Mouse (Mus musculus) ES-E14 (cell line): ENCODE measurements around the gene Ints5. TPM values are rescaled to one million over a fixed set of nuclear protein-coding genes. Genes with fewer than 3 reads are reported as not detected.
"Not testable (repeated sequence)": the region's sequence is repeated elsewhere in the genome, so short reads cannot be mapped to it uniquely, and the experiment has no call there.

Source experiments
- DNase-seq: peaks from one replicate; pipeline ENCODE4 v3.0.0-alpha.2; 2013; ENCODE audit warnings: low read depth, low spot score
- H3K27ac ChIP-seq: 2 replicates; pipeline ENCODE4 v1.5.1; 2012; ENCODE audit warnings: low read depth, mild to moderate bottlenecking, low read length, moderate library complexity, mixed read lengths; ENCODE audit not compliant: poor library complexity, insufficient read depth, severe bottlenecking
- H3K36me3 ChIP-seq: 2 replicates; pipeline ENCODE4 v1.6.1; 2012; ENCODE audit warnings: mild to moderate bottlenecking, low read length, moderate library complexity, mixed read lengths; ENCODE audit not compliant: control insufficient read depth, poor library complexity, insufficient read depth, severe bottlenecking
- H3K4me1 ChIP-seq, 2 experiments: fragments of 150-350 bp in 1 of 2; sonication (generic) in 1 of 2; 2 replicates each; pipeline ENCODE4 v1.6.1; 2012; ENCODE audit warnings: low read length in 2 of 2, mild to moderate bottlenecking in 1 of 2, mixed read lengths in 1 of 2; ENCODE audit not compliant: control insufficient read depth in 2 of 2, insufficient read depth in 2 of 2, poor library complexity in 1 of 2
- H3K4me3 ChIP-seq, 2 experiments: fragments of 150-350 bp in 1 of 2; sonication (generic) in 1 of 2; 2 replicates each; pipeline ENCODE4 v1.5.1; 2012; ENCODE audit warnings: low read length in 2 of 2, low read depth in 1 of 2, mild to moderate bottlenecking in 1 of 2, mixed read lengths in 1 of 2; ENCODE audit not compliant: insufficient read depth in 1 of 2, poor library complexity in 1 of 2, severe bottlenecking in 1 of 2
- H3K9ac ChIP-seq: 2 replicates; pipeline ENCODE4 v1.6.1; 2012; ENCODE audit warnings: low read depth, mild to moderate bottlenecking, low read length, mixed read lengths; ENCODE audit not compliant: poor library complexity, insufficient read depth, severe bottlenecking
- H3K9me3 ChIP-seq: fragments of 150-350 bp; sonication (generic); 2 replicates; pipeline ENCODE4 v1.6.1; 2012; ENCODE audit warnings: low read depth, mild to moderate bottlenecking, low read length; ENCODE audit not compliant: control insufficient read depth, insufficient read depth
- CHD2 ChIP-seq: IDR thresholded peaks from 2 replicates; pipeline ENCODE4 v1.6.1; 2014; ENCODE audit warnings: mild to moderate bottlenecking, low read depth, low read length, inconsistent platforms
- HCFC1 ChIP-seq: IDR thresholded peaks from 2 replicates; pipeline ENCODE4 v1.6.1; 2012; ENCODE audit warnings: low read length, inconsistent platforms, borderline replicate concordance; ENCODE audit not compliant: insufficient read depth
- MAFK ChIP-seq: IDR thresholded peaks from 2 replicates; pipeline ENCODE4 v1.6.1; 2014; ENCODE audit warnings: mild to moderate bottlenecking, low read depth, low read length, inconsistent platforms; ENCODE audit not compliant: insufficient read depth
- ZC3H11A ChIP-seq: IDR thresholded peaks from 2 replicates; pipeline ENCODE4 v1.6.1; 2012; ENCODE audit warnings: low read depth, mild to moderate bottlenecking, inconsistent platforms, low read length, borderline replicate concordance
- ZNF384 ChIP-seq: IDR thresholded peaks from 2 replicates; pipeline ENCODE4 v1.6.1; 2012; ENCODE audit warnings: low read depth, low read length, inconsistent platforms
- in situ Hi-C, 2 experiments: fragments of 600-800 bp; cut with MboI; formaldehyde crosslinking; loops; one replicate each; pipeline ENCODE4 v1.15.1; 2025; ENCODE audit warnings: low sequenced_read_pairs in 2 of 2, inconsistent platforms in 1 of 2; ENCODE audit not compliant: unreplicated experiment in 2 of 2
- total RNA-seq: library from RNA; depleted of rRNA; stranded (reverse); fragments of 300-350 nt; gene quantifications from 2 replicates; pipeline ENCODE4 v1.2.3, GENCODE M21; 2012

Ints5 gene
- total RNA-seq, 1 experiment = 59.3 TPM

DNA sequence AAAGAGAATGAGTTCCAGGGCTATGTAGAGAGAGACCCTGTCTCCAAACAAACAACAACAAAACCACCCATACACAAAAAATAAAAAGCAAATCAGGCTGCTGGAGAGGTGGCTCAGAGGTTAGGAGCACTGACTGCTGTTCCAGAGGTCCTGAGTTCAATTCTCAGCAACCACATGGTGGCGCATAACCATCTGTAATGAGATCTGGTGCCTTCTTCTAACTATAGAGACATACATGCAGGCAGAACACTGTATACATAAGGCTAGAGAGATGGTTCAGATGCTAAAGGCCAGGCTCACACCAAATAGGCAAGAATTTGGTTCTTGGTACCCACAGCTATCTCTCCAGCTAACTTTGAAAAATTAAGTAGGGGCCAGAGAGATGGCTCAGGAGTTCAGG lies 33.8 kb upstream of the Ints5 start:
- Histone ChIP-seq H3K9ac (no peak overlapping the region), H3K4me1 (no peaks in the 10 kb centered on the region), H3K9me3 (no peaks in the 10 kb centered on the region), H3K4me3 (no peak overlapping the region), H3K27ac (no peak overlapping the region), H3K36me3 (no peaks in the 10 kb centered on the region)
- in situ Hi-C loops = loop anchor here (10.0 to 25.0 kb wide), 2 partner anchors 228 to 236 kb away; partner anchors contain the start of gene Scgb1a1 (in 1 of the 2)
- TF ChIP-seq ZNF384 = no peak
- no peak for TF ChIP-seq MAFK
- no peak for TF ChIP-seq ZC3H11A
- DNase-seq = no peak

DNA sequence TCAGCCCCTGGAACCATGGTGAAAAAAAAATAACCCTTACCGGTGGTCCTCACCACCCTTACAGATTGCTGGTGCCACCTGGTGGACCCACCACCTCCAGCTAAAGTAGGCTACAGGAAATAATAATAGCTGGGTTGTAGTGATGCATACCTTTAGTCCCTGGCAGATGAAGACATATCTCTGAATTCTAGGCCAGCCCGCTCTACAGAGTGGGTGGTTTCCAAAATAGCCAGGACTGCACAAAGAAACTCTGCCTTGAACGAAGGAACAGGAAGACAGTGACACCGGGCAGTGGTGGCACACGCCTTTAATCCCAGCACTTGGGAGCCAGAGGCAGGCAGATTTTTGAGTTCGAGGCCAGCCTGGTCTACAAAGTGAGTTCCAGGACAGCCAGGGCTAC lies 28.5 kb upstream of the Ints5 start:
- Histone ChIP-seq H3K9me3 (no peaks in the 10 kb centered on the region), H3K36me3 (no peaks in the 10 kb centered on the region), H3K9ac (no peak overlapping the region), H3K4me1 (no peaks in the 10 kb centered on the region), H3K27ac (no peak overlapping the region), H3K4me3 (no peak overlapping the region)
- DNase-seq = no peak
- TF ChIP-seq MAFK = no peak
- no peak for TF ChIP-seq ZNF384
- TF ChIP-seq ZC3H11A = no peak
- TF ChIP-seq CHD2 = no peak
- no peak for TF ChIP-seq HCFC1
- in situ Hi-C loops = loop anchor here in 1 of 2 experiments (25.0 kb wide), 1 partner anchor 223 kb away; the partner anchor contains the start of gene Scgb1a1

DNA sequence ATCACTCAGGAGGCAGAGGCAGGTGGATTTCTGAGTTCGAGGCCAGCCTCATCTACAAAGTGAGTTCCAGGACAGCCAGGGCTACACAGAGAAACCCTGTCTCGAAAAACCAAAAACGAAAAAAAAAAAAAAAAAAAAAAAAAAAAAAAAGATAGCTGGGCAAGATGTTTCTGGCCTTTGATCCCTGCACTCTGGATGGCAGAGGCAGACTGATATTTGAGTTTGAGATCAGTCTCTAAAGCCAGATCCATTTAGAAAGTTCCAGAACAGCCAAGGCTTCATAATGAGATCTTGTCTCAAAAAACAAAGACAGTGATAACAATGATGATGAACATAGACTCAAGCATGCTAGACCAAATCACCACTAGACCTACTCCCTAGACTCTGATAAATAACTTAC lies 22.4 kb upstream of the Ints5 start:
- in situ Hi-C loops = loop anchor here in 1 of 2 experiments (25.0 kb wide), 1 partner anchor 217 kb away; the partner anchor contains the start of gene Scgb1a1
- Histone ChIP-seq H3K36me3 (peaks cover 22% of the 10 kb centered on the region), H3K4me3 (peak overlapping the region in 1 of 2 experiments; percentile 91; a peak in 1 of 4 replicates)
- not testable (repeated sequence) for H3K27ac ChIP-seq, DNase-seq, H3K9ac ChIP-seq, H3K4me1 ChIP-seq, H3K9me3 ChIP-seq
- TF ChIP-seq ZNF384 = peak; percentile 80

DNA sequence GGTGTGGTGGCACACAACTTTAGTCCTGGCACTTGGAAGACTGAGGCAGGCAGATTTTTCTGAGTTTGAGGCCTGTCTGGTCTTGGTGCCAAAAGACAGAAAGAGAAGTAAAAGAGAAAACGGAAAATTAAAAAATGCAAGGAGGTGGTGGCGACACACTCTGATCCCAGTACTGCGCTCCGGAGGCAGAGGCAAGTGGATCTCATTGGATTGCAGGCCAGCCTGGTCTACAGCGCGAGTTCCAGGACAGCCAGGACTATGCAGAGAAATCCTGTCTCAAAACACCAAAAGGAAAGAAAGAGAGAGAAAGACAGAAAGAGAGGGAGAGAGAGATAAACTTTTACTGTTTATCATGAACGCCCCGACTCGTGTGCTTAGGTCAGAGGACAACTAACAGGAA lies 22.0 kb upstream of the Ints5 start:
- DNase-seq = no peak
- in situ Hi-C loops = loop anchor here in 1 of 2 experiments (25.0 kb wide), 1 partner anchor 216 kb away; the partner anchor contains the start of gene Scgb1a1
- Histone ChIP-seq H3K27ac (peak overlapping the region; percentile 88), H3K9me3 (no peaks in the 10 kb centered on the region), H3K9ac (peak overlapping the region; percentile 77), H3K4me3 (peak overlapping the region; percentile 44 to 91), H3K36me3 (peaks cover 25% of the 10 kb centered on the region), H3K4me1 (no peaks in the 10 kb centered on the region; a peak in 2 of 4 replicates)
- TF ChIP-seq ZNF384 (no peak), CHD2 (no peak), MAFK (no peak), ZC3H11A (no peak), HCFC1 (no peak)
